Mouse (Mus musculus) common myeloid progenitor, adult 5-6 weeks (primary cell): ENCODE measurements around the gene Eml2. TPM values are rescaled to one million over a fixed set of nuclear protein-coding genes. Genes with fewer than 3 reads are reported as not detected.

Experiments
- ATAC-seq: replicated peaks from 2 replicates; pipeline ENCODE4 v1.8.0; 2016; ENCODE audit warnings: low read depth, mild to moderate bottlenecking, moderate TSS enrichment, inconsistent platforms; ENCODE audit not compliant: poor library complexity, severe bottlenecking
- total RNA-seq: library from RNA; stranded (forward); fragments of 200-1000, 187-1606 nt; gene quantifications from 2 replicates; pipeline ENCODE4 v1.2.3, GENCODE M21; 2017

Gene Eml2
- total RNA-seq, 1 experiment from 2014 or later, result 15.9 TPM

DNA sequence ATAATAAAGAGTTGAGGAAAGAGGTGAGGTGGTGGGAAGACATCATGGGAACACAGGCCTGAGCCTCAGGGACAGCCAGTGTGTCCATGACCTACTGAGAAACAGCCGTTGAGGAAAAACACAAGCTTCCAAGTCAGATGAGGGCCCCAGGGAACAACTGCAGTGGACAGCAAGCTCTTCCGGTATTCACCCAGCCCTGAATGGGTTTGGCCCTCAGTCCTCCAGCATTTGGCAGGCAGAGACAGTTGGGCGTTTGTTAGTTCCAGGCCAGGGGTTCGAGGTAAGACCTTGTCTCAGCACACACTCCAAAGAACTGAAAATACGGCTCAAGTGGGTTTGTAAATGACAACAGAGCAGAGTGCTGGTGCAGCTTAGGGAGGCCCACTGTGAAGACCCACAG, 77.2 kb downstream of the Eml2 start:
- no peak for ATAC-seq

DNA sequence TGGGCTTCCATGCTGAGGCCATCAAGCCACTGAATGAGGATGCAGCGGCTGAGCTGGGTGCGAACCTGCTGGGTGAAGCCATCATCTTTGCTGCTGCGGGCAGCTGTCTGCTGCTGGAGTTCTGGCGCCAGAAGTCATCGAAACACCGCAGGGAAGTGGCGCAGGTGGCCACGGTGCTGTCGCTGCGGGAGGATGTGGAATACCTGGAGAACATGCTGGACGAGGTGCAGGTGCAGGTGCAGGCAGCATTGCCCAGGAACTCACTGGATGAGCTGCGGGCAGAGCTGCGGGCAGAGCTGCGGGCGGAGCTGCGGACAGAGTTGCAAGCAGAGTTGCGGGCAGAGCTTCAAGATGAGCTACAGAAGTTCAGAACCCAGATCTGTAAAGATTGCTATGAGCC, 79.2 kb downstream of the Eml2 start:
- ATAC-seq, result no peak

Other genes starting within 250 kb of the Eml2 start
- not detected in 2 replicates for gene Nanos2, start 189.0 kb upstream of the Eml2 start, total RNA-seq
- 0.64 TPM in 1 of 2 replicates, not detected in the other for gene Mypop, start 185.2 kb upstream of the Eml2 start, total RNA-seq
- 13.1 and 14.6 TPM in 2 replicates for gene Irf2bp1, start 172.4 kb upstream of the Eml2 start, total RNA-seq
- 0.50 TPM in 1 of 2 replicates, not detected in the other for gene Foxa3, start 152.9 kb upstream of the Eml2 start, total RNA-seq
- 48.9 and 54.0 TPM in 2 replicates for gene Sympk, start 152.0 kb upstream of the Eml2 start, total RNA-seq
- gene Rsph6a, start 121.7 kb upstream of the Eml2 start, total RNA-seq, result not detected in 2 replicates
- gene Dmwd, start 100.2 kb upstream of the Eml2 start, total RNA-seq, result 6.3 and 12.7 TPM in 2 replicates
- 0.32 TPM in 1 of 2 replicates, not detected in the other for gene Dmpk, start 92.6 kb upstream of the Eml2 start, total RNA-seq
- 3.1 and 5.1 TPM in 2 replicates for gene Six5, start 81.8 kb upstream of the Eml2 start, total RNA-seq
- gene Gm4969, start 58.1 kb upstream of the Eml2 start, total RNA-seq, result 0.68 and 1.5 TPM in 2 replicates
- 5.7 and 6.6 TPM in 2 replicates for gene Fbxo46, start 56.6 kb upstream of the Eml2 start, total RNA-seq
- 3.7 and 5.4 TPM in 2 replicates for gene Qpctl, start 27.1 kb upstream of the Eml2 start, total RNA-seq
- gene Snrpd2, start 26.7 kb upstream of the Eml2 start, total RNA-seq, result 73.5 and 79.5 TPM in 2 replicates
- gene Gipr, start 10.3 kb upstream of the Eml2 start, total RNA-seq, result not detected in 2 replicates
- gene Gpr4, start 36.1 kb downstream of the Eml2 start, total RNA-seq, result not detected in 2 replicates
- 22.4 and 24.0 TPM in 2 replicates for gene Opa3, start 51.9 kb downstream of the Eml2 start, total RNA-seq
- 47.6 and 61.7 TPM in 2 replicates for gene Vasp, start 95.4 kb downstream of the Eml2 start, total RNA-seq
- gene Ppm1n, start 103.6 kb downstream of the Eml2 start, total RNA-seq, result not detected in 2 replicates
- 0.14 TPM in 1 of 2 replicates, not detected in the other for gene Rtn2, start 106.2 kb downstream of the Eml2 start, total RNA-seq
- 61.8 and 98.3 TPM in 2 replicates for gene Fosb, start 133.6 kb downstream of the Eml2 start, total RNA-seq
- gene Ercc1, start 168.4 kb downstream of the Eml2 start, total RNA-seq, result 17.1 and 18.9 TPM in 2 replicates
- 23.2 and 27.6 TPM in 2 replicates for gene Cd3eap, start 183.1 kb downstream of the Eml2 start, total RNA-seq
- 0.82 and 0.96 TPM in 2 replicates for gene Ppp1r13l, start 183.3 kb downstream of the Eml2 start, total RNA-seq
- 25.8 and 30.3 TPM in 2 replicates for gene Ercc2, start 205.6 kb downstream of the Eml2 start, total RNA-seq
- gene Klc3, start 227.7 kb downstream of the Eml2 start, total RNA-seq, result not detected in 2 replicates
- 1.5 and 3.6 TPM in 2 replicates for gene Ckm, start 228.4 kb downstream of the Eml2 start, total RNA-seq